Mouse (Mus musculus) kidney, embryonic 14.5 days (tissue): Measurements from ENCODE around the gene Ap1b1. TPM values are rescaled to one million over a fixed set of nuclear protein-coding genes. Genes with fewer than 3 reads are reported as not detected.

ENCODE experiments used
- ATAC-seq: fragments of 200-750 bp; cut with Nextera tagmentation; 2 replicates; pipeline ENCODE4 v1.8.0; 2017; ENCODE audit warnings: moderate number of reproducible peaks, mild to moderate bottlenecking, moderate TSS enrichment, moderate library complexity; ENCODE audit not compliant: low FRiP score, low TSS enrichment
- H3K27ac ChIP-seq: fragments of 300-500 bp; sonication (generic); 2 replicates; pipeline ENCODE4 v1.5.1; 2014; ENCODE audit warnings: low read depth, mild to moderate bottlenecking, low read length, moderate library complexity, mixed read lengths
- H3K27me3 ChIP-seq: fragments of 300-500 bp; sonication (generic); 2 replicates; pipeline ENCODE4 v1.6.1; 2014; ENCODE audit warnings: mild to moderate bottlenecking, low read length; ENCODE audit not compliant: control insufficient read depth, insufficient read depth
- H3K36me3 ChIP-seq: fragments of 300-500 bp; sonication (generic); 2 replicates; pipeline ENCODE4 v1.6.1; 2014; ENCODE audit warnings: low read length, mixed read lengths; ENCODE audit not compliant: control insufficient read depth, insufficient read depth
- H3K4me1 ChIP-seq: fragments of 300-500 bp; sonication (generic); 2 replicates; pipeline ENCODE4 v1.6.1; 2014; ENCODE audit warnings: low read length, mixed read lengths; ENCODE audit not compliant: control insufficient read depth, insufficient read depth
- H3K4me2 ChIP-seq: fragments of 300-500 bp; sonication (generic); replicated peaks from 2 replicates; pipeline ENCODE4 v1.6.1; 2014; ENCODE audit warnings: low read depth, mild to moderate bottlenecking, low read length
- H3K4me3 ChIP-seq: fragments of 300-500 bp; sonication (generic); 2 replicates; pipeline ENCODE4 v1.5.1; 2014; ENCODE audit warnings: mild to moderate bottlenecking, low read length
- H3K9ac ChIP-seq: fragments of 300-500 bp; sonication (generic); 2 replicates; pipeline ENCODE4 v1.6.1; 2014; ENCODE audit warnings: low read depth, mild to moderate bottlenecking, low read length, moderate library complexity
- H3K9me3 ChIP-seq: fragments of 300-500 bp; sonication (generic); 2 replicates; pipeline ENCODE4 v1.6.1; 2016; ENCODE audit warnings: low read length; ENCODE audit not compliant: control insufficient read depth
- WGBS: fragments of 180-500 bp; shearing (Covaris S2); extraction: QIAGEN DNeasy Blood & Tissue Kit; methylation state at CpG from one replicate; pipeline ENCODE4 v1.1.7; 2014; 5-methylcytosine and 5-hydroxymethylcytosine counted together
- polyA plus RNA-seq: library from polyadenylated mRNA; unstranded; fragments of >200 nt; fragmentation: Nextera tagmentation; extraction: Ambion mirVana; gene quantifications from 2 replicates; pipeline ENCODE4 v1.2.1, GENCODE M21; 2014

The Ap1b1 gene
- polyA plus RNA-seq, 1 experiment from 2014 or later, result 62.6 TPM

DNA sequence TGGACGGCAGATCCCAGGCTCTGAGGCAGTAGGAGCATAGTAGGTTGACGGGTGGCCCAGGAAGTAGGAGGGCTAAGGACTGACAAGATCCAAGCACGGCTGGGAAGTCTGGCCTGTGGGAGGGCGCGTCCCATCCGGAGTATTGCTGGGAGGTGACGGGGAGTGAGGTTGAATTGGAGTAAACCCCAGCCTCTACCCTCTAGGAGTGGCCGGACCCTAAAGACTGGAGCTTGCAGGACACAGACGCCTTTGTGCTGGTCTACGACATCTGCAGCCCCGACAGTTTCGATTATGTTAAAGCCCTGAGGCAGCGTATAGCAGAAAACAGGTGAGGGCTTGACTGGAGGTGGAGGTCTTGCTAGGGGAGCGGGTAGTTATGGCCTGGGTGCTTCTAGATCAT is 72.6 kb downstream of the Ap1b1 start:
- H3K9ac ChIP-seq, result 0 out of 2 replicates have a peak overlapping the region, but pooled peaks have one; percentile 7
- H3K36me3 ChIP-seq, result no peaks in the 10 kb centered on the region; the same call in 1 of the 2 replicates
- WGBS, result 17% methylated on average over 14 of the region's 14 CpGs
- peak overlapping the region; percentile 8; the same call in 1 of the 2 replicates for H3K4me2 ChIP-seq
- 0 out of 2 replicates have a peak overlapping the region, but pooled peaks have one; percentile 6 for H3K4me3 ChIP-seq
- no peak overlapping the region for H3K27ac ChIP-seq
- H3K9me3 ChIP-seq, result no peaks in the 10 kb centered on the region
- H3K27me3 ChIP-seq, result peaks cover 64% of the 10 kb centered on the region
- H3K4me1 ChIP-seq, result peaks cover 51% of the 10 kb centered on the region
- ATAC-seq, result no peak

- H3K4me2 ChIP-seq, result no peak overlapping the region
- H3K4me3 ChIP-seq, result no peak overlapping the region
- no peaks in the 10 kb centered on the region for H3K9me3 ChIP-seq
- peaks cover 64% of the 10 kb centered on the region for H3K27me3 ChIP-seq
- H3K9ac ChIP-seq, result no peak overlapping the region
- no peaks in the 10 kb centered on the region; the same call in 1 of the 2 replicates for H3K36me3 ChIP-seq
- peaks cover 56% of the 10 kb centered on the region for H3K4me1 ChIP-seq
- 15% methylated on average over 27 of the region's 27 CpGs for WGBS
- no peak overlapping the region for H3K27ac ChIP-seq
- ATAC-seq, result no peak
These were observed 73.1 kb downstream of the Ap1b1 start for GRCm38 (mm10) chr11:5059704-5060156.

DNA sequence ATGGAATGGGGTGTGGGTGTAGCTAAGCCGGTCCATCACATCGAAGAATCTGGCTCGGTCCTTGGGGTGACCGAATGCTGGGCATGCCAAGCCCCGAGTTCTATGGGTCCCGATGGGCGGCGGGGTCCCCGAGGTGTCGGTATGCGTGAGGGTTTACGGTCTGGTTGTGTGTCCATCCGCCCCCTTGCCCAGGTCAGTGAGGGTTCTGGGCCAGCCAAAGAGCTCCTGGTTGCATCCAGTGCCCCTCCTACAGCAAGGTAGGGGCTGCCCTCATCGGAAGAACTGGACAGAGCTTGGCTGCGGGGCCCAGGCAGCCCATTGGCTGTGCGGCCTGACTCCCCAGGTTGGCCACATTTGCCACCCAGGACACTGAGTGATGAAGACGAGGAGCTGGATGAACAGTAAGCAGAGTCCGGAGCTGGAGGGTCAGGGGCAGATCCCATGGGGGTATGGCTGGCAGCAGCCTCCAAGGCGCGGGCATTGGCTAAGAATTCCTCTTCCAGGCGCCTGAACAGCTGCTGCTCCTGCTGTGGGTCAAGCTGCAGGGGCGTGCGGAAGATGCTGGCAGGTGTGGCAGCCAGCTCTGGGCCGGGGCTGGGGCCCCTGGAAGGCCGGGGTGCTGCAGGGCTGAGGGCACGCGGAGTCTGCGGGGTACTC is 74.3 kb downstream of the Ap1b1 start:
- Histone ChIP-seq H3K4me1 (peaks cover 56% of the 10 kb centered on the region), H3K9me3 (no peaks in the 10 kb centered on the region), H3K4me2 (peak overlapping the region; percentile 70), H3K4me3 (peak overlapping the region; percentile 23), H3K36me3 (no peaks in the 10 kb centered on the region; the same call in 1 of the 2 replicates), H3K27me3 (peaks cover 64% of the 10 kb centered on the region), H3K9ac (peak overlapping the region; percentile 44; the same call in 1 of the 2 replicates), H3K27ac (no peak overlapping the region)
- no peak for ATAC-seq
- WGBS, result 53% methylated on average over 28 of the region's 28 CpGs

DNA sequence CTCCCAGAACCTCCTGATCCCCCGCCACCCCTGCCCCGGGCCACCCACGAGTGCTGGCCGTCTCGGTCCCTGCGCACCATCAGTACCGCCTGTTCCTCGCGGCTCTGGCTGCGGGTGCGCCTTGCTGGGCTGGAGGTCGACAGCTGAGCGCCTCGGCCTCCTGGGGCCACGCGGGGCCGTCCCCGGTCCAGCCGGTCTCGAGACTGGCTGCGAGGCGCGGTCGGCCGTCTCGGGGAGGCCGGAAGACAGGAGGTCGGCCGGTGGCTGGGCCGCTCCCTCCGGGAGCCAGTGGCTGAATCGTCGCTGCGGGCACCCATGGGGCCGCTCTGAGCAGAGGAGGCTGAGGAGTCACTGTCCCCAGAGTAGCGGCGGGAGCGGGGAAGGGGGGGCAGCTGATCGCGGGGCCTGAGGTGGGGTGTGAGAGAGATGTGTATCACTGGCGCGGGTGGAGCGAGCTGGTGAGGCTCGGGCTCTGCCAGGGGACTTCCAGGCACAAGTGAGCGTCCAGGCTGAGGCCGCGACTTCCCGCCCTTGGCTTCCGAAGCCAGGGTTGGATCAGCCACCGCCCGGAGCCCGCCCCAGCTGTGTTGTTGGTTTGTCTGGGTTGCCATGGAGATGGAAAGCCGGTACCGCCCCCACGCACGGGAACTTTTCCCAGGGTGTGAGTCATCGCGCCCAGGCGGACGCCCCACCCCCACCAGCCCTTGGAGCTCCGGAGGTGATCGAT is 75.0 kb downstream of the Ap1b1 start:
- peak overlapping the region; percentile 23 for H3K4me3 ChIP-seq
- no peaks in the 10 kb centered on the region for H3K9me3 ChIP-seq
- H3K36me3 ChIP-seq, result no peaks in the 10 kb centered on the region; the same call in 1 of the 2 replicates
- peak; percentile 25; the same call in 1 of the 2 replicates for ATAC-seq
- WGBS, result 1% methylated on average over 62 of the region's 62 CpGs
- H3K9ac ChIP-seq, result peak overlapping the region; percentile 44
- peaks cover 64% of the 10 kb centered on the region for H3K27me3 ChIP-seq
- H3K4me2 ChIP-seq, result peak overlapping the region; percentile 70
- H3K4me1 ChIP-seq, result peaks cover 50% of the 10 kb centered on the region
- H3K27ac ChIP-seq, result no peak overlapping the region

DNA sequence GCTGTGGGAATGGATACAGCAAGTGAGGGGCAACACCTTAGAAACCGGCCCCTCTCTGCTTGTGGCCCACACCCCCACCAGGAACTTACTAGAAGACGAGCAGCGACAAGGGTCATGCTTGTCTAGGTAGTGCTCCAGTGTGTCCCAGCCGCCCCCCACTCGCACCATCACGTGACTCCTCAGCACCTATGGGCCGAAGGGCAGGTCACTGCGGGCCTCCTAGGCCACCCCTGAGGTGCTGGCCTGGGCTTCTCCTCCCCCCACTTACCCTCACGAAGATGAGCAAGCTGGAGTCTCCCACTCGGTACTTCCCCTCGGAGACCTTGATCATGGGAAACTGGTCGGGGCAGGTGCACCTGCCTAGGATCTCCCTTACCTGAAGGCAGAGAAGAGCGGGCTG is 75.7 kb downstream of the Ap1b1 start:
- H3K36me3 ChIP-seq, result no peaks in the 10 kb centered on the region; the same call in 1 of the 2 replicates
- WGBS, result 20% methylated on average over 13 of the region's 13 CpGs
- peak overlapping the region; percentile 8; the same call in 1 of the 2 replicates for H3K9ac ChIP-seq
- H3K4me3 ChIP-seq, result peak overlapping the region; percentile 23
- peaks cover 57% of the 10 kb centered on the region for H3K27me3 ChIP-seq
- ATAC-seq, result no peak
- H3K27ac ChIP-seq, result no peak overlapping the region
- peaks cover 43% of the 10 kb centered on the region for H3K4me1 ChIP-seq
- H3K9me3 ChIP-seq, result no peaks in the 10 kb centered on the region
- H3K4me2 ChIP-seq, result peak overlapping the region; percentile 70

GRCm38 (mm10) chr11:5062860-5063505 is 76.4 kb downstream of the Ap1b1 start:
- Histone ChIP-seq H3K4me1 (peaks cover 37% of the 10 kb centered on the region), H3K36me3 (peaks cover 3% of the 10 kb centered on the region), H3K27me3 (peaks cover 51% of the 10 kb centered on the region), H3K9me3 (no peaks in the 10 kb centered on the region), H3K27ac (no peak overlapping the region), H3K4me2 (no peak overlapping the region), H3K9ac (no peak overlapping the region), H3K4me3 (no peak overlapping the region)
- WGBS, result 70% methylated on average over 13 of the region's 13 CpGs
- no peak for ATAC-seq

DNA sequence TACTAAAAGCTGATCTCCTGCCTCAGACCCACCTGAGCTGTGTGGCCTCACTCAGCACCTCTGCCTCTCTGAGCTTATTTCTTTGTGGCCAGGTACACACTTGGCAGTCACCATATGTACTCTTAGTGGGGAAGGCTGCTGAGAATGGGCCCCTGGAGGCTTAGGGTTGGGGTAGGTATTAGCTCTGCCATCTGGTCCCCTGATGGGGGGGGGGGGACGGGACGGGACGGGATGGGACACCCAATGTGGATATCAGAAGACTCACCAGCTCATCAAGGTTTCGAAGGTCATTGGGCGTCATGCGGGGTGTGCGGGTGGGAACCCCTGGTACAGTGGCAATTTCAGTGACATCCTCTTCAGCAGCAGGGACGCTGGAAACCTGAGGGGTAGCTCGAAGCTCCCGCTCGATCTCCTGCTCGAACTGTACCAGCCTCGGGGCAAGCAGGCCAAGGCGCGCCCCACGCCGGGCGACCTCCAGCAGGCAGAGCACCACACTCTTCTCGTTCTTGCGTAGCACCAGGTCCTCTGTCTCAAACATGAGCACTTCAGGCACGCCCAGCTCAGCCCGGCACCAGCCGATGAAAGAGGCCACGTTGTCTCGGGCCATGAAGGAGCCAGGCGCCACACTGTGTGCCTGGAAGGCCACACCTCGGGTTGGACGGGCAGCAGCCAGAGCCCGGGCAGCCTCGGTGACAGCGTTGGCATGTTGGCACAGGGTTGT is 77.1 kb downstream of the Ap1b1 start:
- H3K27me3 ChIP-seq, result peaks cover 46% of the 10 kb centered on the region
- peaks cover 10% of the 10 kb centered on the region for H3K36me3 ChIP-seq
- WGBS, result 52% methylated on average over 31 of the region's 31 CpGs
- peak overlapping the region; percentile 1; the same call in 1 of the 2 replicates for H3K9ac ChIP-seq
- peaks cover 34% of the 10 kb centered on the region for H3K4me1 ChIP-seq
- no peak overlapping the region for H3K27ac ChIP-seq
- H3K9me3 ChIP-seq, result no peaks in the 10 kb centered on the region
- no peak for ATAC-seq
- peak overlapping the region; percentile 60 for H3K4me3 ChIP-seq
- H3K4me2 ChIP-seq, result peak overlapping the region; percentile 96

DNA sequence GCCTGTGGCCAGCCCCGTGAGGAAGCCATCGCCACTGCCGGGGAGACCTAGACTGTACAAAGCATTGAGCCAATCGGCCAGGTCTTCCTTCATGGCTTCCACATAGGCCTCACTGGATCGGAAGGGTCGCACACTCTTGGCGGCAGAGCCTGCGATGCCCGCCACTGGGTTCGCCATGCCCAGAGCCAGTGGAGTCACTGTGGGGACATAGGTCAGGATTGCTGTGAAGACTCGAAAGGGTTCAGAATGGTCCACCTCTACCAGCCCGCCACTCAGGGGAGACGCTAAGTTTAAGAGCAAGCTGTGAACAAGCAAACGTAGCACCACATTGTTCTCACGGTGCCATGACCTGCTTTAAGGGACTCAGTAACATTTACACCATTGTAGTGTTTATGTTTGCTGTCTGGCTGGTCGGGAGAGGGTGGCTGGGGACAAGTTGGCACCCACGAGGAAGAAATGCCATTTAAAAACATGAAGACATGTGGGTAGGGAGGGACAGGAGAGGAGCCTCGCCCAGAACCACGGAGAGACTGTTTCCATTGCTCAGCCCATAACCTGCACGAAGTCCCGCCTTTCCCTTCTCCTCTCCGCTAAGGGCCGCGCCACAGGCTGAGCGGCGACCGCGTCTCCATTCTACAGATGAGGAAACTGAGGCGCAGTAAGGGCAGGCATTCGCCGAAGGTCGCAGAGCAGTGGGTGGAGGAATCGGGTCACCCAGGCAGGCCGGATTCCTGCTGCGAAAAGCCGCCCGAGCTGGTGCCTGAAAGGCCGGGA is 77.8 kb downstream of the Ap1b1 start:
- H3K27me3 ChIP-seq, result peaks cover 39% of the 10 kb centered on the region
- WGBS, result 17% methylated on average over 38 of the region's 38 CpGs
- H3K36me3 ChIP-seq, result peaks cover 17% of the 10 kb centered on the region
- peak overlapping the region; percentile 96 for H3K4me2 ChIP-seq
- H3K9me3 ChIP-seq, result no peaks in the 10 kb centered on the region
- H3K9ac ChIP-seq, result peak overlapping the region; percentile 64
- H3K4me3 ChIP-seq, result peak overlapping the region; percentile 60
- peaks cover 34% of the 10 kb centered on the region for H3K4me1 ChIP-seq
- ATAC-seq, result peak; percentile 1; the same call in 1 of the 2 replicates
- no peak overlapping the region for H3K27ac ChIP-seq
